Mouse (Mus musculus) CH12.LX (cell line): ENCODE measurements around the gene Slc9a2. TPM values are rescaled to one million over a fixed set of nuclear protein-coding genes. Genes with fewer than 3 reads are reported as not detected.

Experiments used
- DNase-seq: peaks from one replicate; pipeline ENCODE4 v3.0.0-alpha.2; 2013; ENCODE audit errors: extremely low read depth
- H3K27ac ChIP-seq: 2 replicates; pipeline ENCODE4 v1.5.1; 2012; ENCODE audit warnings: low read depth, mild to moderate bottlenecking, control low read depth, moderate library complexity; ENCODE audit not compliant: insufficient read depth
- H3K27me3 ChIP-seq: replicated peaks from 2 replicates; pipeline ENCODE3; 2012; ENCODE audit warnings: inconsistent platforms
- H3K36me3 ChIP-seq, 2 experiments: replicated peaks in 1 of 2; 2 replicates each; pipeline versions ENCODE3 to v1.6.1; 2012; ENCODE audit warnings: inconsistent platforms in 1 of 2, low read length in 1 of 2, mild to moderate bottlenecking in 1 of 2, mixed read lengths in 1 of 2, moderate library complexity in 1 of 2; ENCODE audit not compliant: control insufficient read depth in 1 of 2, insufficient read depth in 1 of 2
- H3K4me1 ChIP-seq, 2 experiments: 2 replicates each; pipeline ENCODE4 v1.6.1; 2012; ENCODE audit warnings: inconsistent platforms in 1 of 2, moderate library complexity in 1 of 2; ENCODE audit not compliant: insufficient read depth in 2 of 2, control insufficient read depth in 1 of 2
- H3K4me2 ChIP-seq: 2 replicates; pipeline ENCODE4 v1.6.1; 2012; ENCODE audit warnings: low read depth, mild to moderate bottlenecking, control low read depth; ENCODE audit not compliant: poor library complexity, insufficient read depth, severe bottlenecking
- H3K4me3 ChIP-seq, 3 experiments: fragments of 150-350 bp in 1 of 3; sonication (generic) in 1 of 3; replicated peaks in 1 of 3; 2 replicates each; pipeline versions ENCODE3 to v1.5.1; 2011 to 2012; ENCODE audit warnings: low read depth in 2 of 3, low read length in 2 of 3, mild to moderate bottlenecking in 2 of 3, moderate library complexity in 2 of 3, control low read depth in 1 of 3, improper control_type of control experiment in 1 of 3, inconsistent platforms in 1 of 3, mixed read lengths in 1 of 3; ENCODE audit not compliant: poor library complexity in 1 of 3
- H3K79me2 ChIP-seq: replicated peaks from 2 replicates; pipeline ENCODE4 v1.6.1; 2012; ENCODE audit warnings: mild to moderate bottlenecking, moderate library complexity; ENCODE audit not compliant: control insufficient read depth, poor library complexity, insufficient read depth, severe bottlenecking; ENCODE audit errors: extremely low read depth
- H3K9ac ChIP-seq: 2 replicates; pipeline ENCODE4 v1.6.1; 2012; ENCODE audit warnings: low read depth, mild to moderate bottlenecking, control low read depth, moderate library complexity; ENCODE audit not compliant: insufficient read depth
- H3K9me3 ChIP-seq: replicated peaks from 2 replicates; pipeline ENCODE3; 2012; ENCODE audit warnings: low read length, inconsistent platforms, mixed read lengths
- CHD2 ChIP-seq: IDR thresholded peaks from 2 replicates; pipeline ENCODE4 v1.6.1; 2011; ENCODE audit warnings: low read length, improper control_type of control experiment
- CTCF ChIP-seq, 2 experiments: IDR thresholded peaks in 1 of 2; conservative IDR thresholded peaks in 1 of 2; 2 replicates each; pipeline ENCODE4 v1.5.1; 2011 to 2012; ENCODE audit warnings: low read depth in 2 of 2, low read length in 2 of 2, improper control_type of control experiment in 1 of 2, inconsistent platforms in 1 of 2, mild to moderate bottlenecking in 1 of 2, moderate library complexity in 1 of 2
- ELF1 ChIP-seq: IDR thresholded peaks from 2 replicates; pipeline ENCODE4 v1.6.1; 2014; ENCODE audit warnings: low read depth, mild to moderate bottlenecking, inconsistent platforms, low read length, improper control_type of control experiment
- IRF4 ChIP-seq: IDR thresholded peaks from 2 replicates; pipeline ENCODE4 v1.6.1; 2014; ENCODE audit warnings: low read depth, mild to moderate bottlenecking, inconsistent platforms, low read length, improper control_type of control experiment
- JUND ChIP-seq: conservative IDR thresholded peaks from 2 replicates; pipeline ENCODE4 v1.6.1; 2011; ENCODE audit warnings: low read depth, low read length, improper control_type of control experiment
- KAT2A ChIP-seq: IDR thresholded peaks from 2 replicates; pipeline ENCODE4 v1.6.1; 2012; ENCODE audit warnings: low read length, improper control_type of control experiment, inconsistent platforms; ENCODE audit not compliant: insufficient replicate concordance
- MAFK ChIP-seq: IDR thresholded peaks from 2 replicates; pipeline ENCODE4 v1.6.1; 2011; ENCODE audit warnings: low read length, improper control_type of control experiment; ENCODE audit not compliant: insufficient replicate concordance
- MAZ ChIP-seq: IDR thresholded peaks from 2 replicates; pipeline ENCODE4 v1.6.1; 2012; ENCODE audit warnings: low read depth, mild to moderate bottlenecking, inconsistent platforms, low read length, improper control_type of control experiment, moderate library complexity
- MXI1 ChIP-seq: IDR thresholded peaks from 2 replicates; pipeline ENCODE4 v1.6.1; 2011; ENCODE audit warnings: mild to moderate bottlenecking, low read depth, low read length, improper control_type of control experiment
- MYC ChIP-seq: IDR thresholded peaks from 2 replicates; pipeline ENCODE4 v1.6.1; 2011; ENCODE audit warnings: low read depth, mild to moderate bottlenecking, improper control_type of control experiment, low read length
- NELFE ChIP-seq: IDR thresholded peaks from 2 replicates; pipeline ENCODE4 v1.6.1; 2011; ENCODE audit warnings: low read depth, low read length, improper control_type of control experiment
- NRF1 ChIP-seq: IDR thresholded peaks from 2 replicates; pipeline ENCODE4 v1.6.1; 2014; ENCODE audit warnings: low read depth, mild to moderate bottlenecking, inconsistent platforms, low read length, improper control_type of control experiment, moderate library complexity
- POLR2AphosphoS2 ChIP-seq: IDR thresholded peaks from 2 replicates; pipeline ENCODE4 v1.6.1; 2011; ENCODE audit warnings: low read depth, low read length, improper control_type of control experiment
- RAD21 ChIP-seq: IDR thresholded peaks from 2 replicates; pipeline ENCODE4 v1.6.1; 2011; ENCODE audit warnings: low read depth, mild to moderate bottlenecking, low read length, improper control_type of control experiment, moderate library complexity
- TCF12 ChIP-seq: IDR thresholded peaks from 2 replicates; pipeline ENCODE4 v1.6.1; 2014; ENCODE audit warnings: low read depth, mild to moderate bottlenecking, inconsistent platforms, low read length, improper control_type of control experiment
- USF1 ChIP-seq: IDR thresholded peaks from 2 replicates; pipeline ENCODE4 v1.6.1; 2014; ENCODE audit warnings: low read depth, mild to moderate bottlenecking, inconsistent platforms, low read length, improper control_type of control experiment
- ZC3H11A ChIP-seq: IDR thresholded peaks from 2 replicates; pipeline ENCODE4 v1.6.1; 2012; ENCODE audit warnings: low read depth, mild to moderate bottlenecking, inconsistent platforms, low read length, improper control_type of control experiment
- dilution Hi-C: fragments of 300-500 bp; cut with MboI; formaldehyde crosslinking; loops from 2 replicates; pipeline ENCODE4 v1.14.3; 2020; ENCODE audit warnings: low sequenced_read_pairs; ENCODE audit not compliant: extremely low pct_unique_long_range_greater_than_20kb, extremely low pct_ligation_motif_present
- in situ Hi-C: fragments of 300-500 bp; cut with MboI; formaldehyde crosslinking; loops from 3 replicates; pipeline ENCODE4 v1.14.3; 2019; ENCODE audit warnings: low sequenced_read_pairs, low pct_ligation_motif_present, low pct_unique_long_range_greater_than_20kb, mixed read lengths
- polyA plus RNA-seq: library from polyadenylated mRNA; unstranded; fragments of >175 nt; gene quantifications from 2 replicates; pipeline ENCODE4 v1.2.1, GENCODE M21; 2012; ENCODE audit warnings: low read depth; ENCODE audit not compliant: insufficient read length
- total RNA-seq, 2 experiments: library from RNA; depleted of rRNA; stranded (reverse); fragments of 300-350 nt in 1 of 2; fragments of >200 nt in 1 of 2; gene quantifications; 2 replicates each; pipeline ENCODE4 v1.2.3; 2012 to 2014

Gene Slc9a2
- total and polyA plus RNA-seq, 3 experiments = not detected

DNA sequence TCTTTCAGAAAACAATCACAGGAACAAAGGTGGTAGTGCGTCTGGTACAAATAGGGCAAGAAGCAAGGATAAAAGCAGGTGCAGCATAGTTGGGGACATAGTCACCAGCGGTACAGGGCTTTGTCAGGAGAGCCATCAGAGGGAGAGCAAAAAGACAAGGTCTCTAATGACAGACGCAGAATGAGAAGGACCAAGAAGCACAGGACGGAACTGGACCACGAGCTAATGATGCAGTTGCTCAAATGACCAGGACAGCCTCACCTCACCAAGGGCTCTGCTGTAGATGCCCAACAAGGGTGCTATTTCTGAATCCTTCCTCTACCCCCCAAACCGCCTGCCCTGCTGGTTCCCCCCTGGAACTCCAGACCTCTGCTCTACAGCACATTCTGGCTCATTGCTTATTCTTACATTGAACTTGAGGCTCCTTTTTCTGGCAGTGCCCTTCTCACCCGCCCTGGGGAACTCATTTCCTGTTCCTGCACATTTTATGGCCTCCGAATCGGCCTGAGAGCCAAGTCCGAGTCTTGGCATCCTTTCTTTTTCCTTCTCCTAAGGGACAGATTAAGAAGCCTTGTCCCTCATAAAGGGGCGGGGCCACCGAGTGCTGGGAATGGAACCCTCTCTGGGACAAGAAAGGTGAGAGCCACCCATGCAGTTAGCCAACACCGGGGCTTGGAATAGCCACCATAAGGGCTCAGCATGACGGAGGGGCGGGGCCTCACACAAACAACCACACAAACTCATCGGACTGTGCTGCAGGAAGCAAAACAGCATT lies 134.9 kb downstream of the Slc9a2 start:
- DNase-seq = no peak
- Histone ChIP-seq H3K27ac (no peak overlapping the region), H3K9ac (no peak overlapping the region), H3K4me3 (no peak overlapping the region), H3K36me3 (no peaks in the 10 kb centered on the region), H3K4me2 (no peak overlapping the region), H3K9me3 (peaks cover 54% of the 10 kb centered on the region), H3K79me2 (no peaks in the 10 kb centered on the region), H3K4me1 (no peaks in the 10 kb centered on the region), H3K27me3 (no peaks in the 10 kb centered on the region)
- in situ Hi-C loops = no loop called here
- no peak for TF ChIP-seq NELFE
- TF ChIP-seq MYC = no peak
- TF ChIP-seq MAZ = no peak
- no peak for TF ChIP-seq ELF1
- TF ChIP-seq POLR2AphosphoS2 = no peak
- TF ChIP-seq JUND = no peak
- no peak for TF ChIP-seq ZC3H11A
- TF ChIP-seq RAD21 = no peak
- no peak for TF ChIP-seq MXI1
- TF ChIP-seq USF1 = no peak
- TF ChIP-seq IRF4 = no peak
- TF ChIP-seq CHD2 = no peak
- no peak for TF ChIP-seq KAT2A
- TF ChIP-seq CTCF (conservative IDR thresholded peaks at IDR 0.05 in 1 of 2, IDR thresholded peaks at IDR 0.05 in 1 of 2; ENCODE audit: low read depth in 2 of 2, low read length in 2 of 2) = no peak
- no peak for TF ChIP-seq TCF12
- TF ChIP-seq NRF1 = no peak
- TF ChIP-seq MAFK = no peak
- dilution Hi-C loops = no loop called here

Other genes with a start within 250 kb of the Slc9a2 start
- gene Il18r1, start 215.0 kb upstream of the Slc9a2 start, total RNA-seq (2012; rRNA removed) = 0.04 and 0.13 TPM in 2 replicates
- gene Il18r1, start 215.0 kb upstream of the Slc9a2 start, total RNA-seq (2014; rRNA removed) = not detected in 2 replicates
- gene Il18r1, start 215.0 kb upstream of the Slc9a2 start, polyA plus RNA-seq = not detected in 2 replicates
- 0.84 and 1.1 TPM in 2 replicates for gene Il18rap, start 165.2 kb upstream of the Slc9a2 start, total RNA-seq (2012; rRNA removed)
- gene Il18rap, start 165.2 kb upstream of the Slc9a2 start, total RNA-seq (2014; rRNA removed) = 2.2 and 2.5 TPM in 2 replicates
- 3.0 and 5.9 TPM in 2 replicates for gene Il18rap, start 165.2 kb upstream of the Slc9a2 start, polyA plus RNA-seq
- gene Slc9a4, start 100.5 kb upstream of the Slc9a2 start, total RNA-seq (2012; rRNA removed) = not detected in 2 replicates
- gene Slc9a4, start 100.5 kb upstream of the Slc9a2 start, total RNA-seq (2014; rRNA removed) = 0.07 and 1.2 TPM in 2 replicates
- gene Slc9a4, start 100.5 kb upstream of the Slc9a2 start, polyA plus RNA-seq = 0.18 and 0.31 TPM in 2 replicates
- gene Mfsd9, start 110.1 kb downstream of the Slc9a2 start, total RNA-seq (2012; rRNA removed) = not detected in 2 replicates
- not detected in 2 replicates for gene Mfsd9, start 110.1 kb downstream of the Slc9a2 start, total RNA-seq (2014; rRNA removed)
- not detected in 2 replicates for gene Mfsd9, start 110.1 kb downstream of the Slc9a2 start, polyA plus RNA-seq
- gene Tmem182, start 125.0 kb downstream of the Slc9a2 start, total RNA-seq (2012; rRNA removed) = not detected in 2 replicates
- gene Tmem182, start 125.0 kb downstream of the Slc9a2 start, total RNA-seq (2014; rRNA removed) = not detected in 2 replicates
- gene Tmem182, start 125.0 kb downstream of the Slc9a2 start, polyA plus RNA-seq = not detected in 2 replicates